Mouse (Mus musculus): ENCODE data around the gene H6pd. TPM values are rescaled to one million over a fixed set of nuclear protein-coding genes. Genes with fewer than 3 reads are reported as not detected.
A peak's percentile ranks its signal among the peaks of the same experiment; 100 is the strongest.

The H6pd gene
- total RNA-seq, 2 experiments from 2014 or later, result 45.5 to 56.8 TPM

- DNase-seq (ENCODE audit: low spot score), result no peak
Observed at GRCm38 (mm10) chr4:150023518-150023917, 14.7 kb upstream of the H6pd start.

- DNase-seq (ENCODE audit: low spot score), result no peak
Observed at GRCm38 (mm10) chr4:150019741-150020380, 11.0 kb upstream of the H6pd start.

- no peak for DNase-seq (ENCODE audit: low spot score)
Observed at GRCm38 (mm10) chr4:150015436-150015835, 6.6 kb upstream of the H6pd start.

GRCm38 (mm10) chr4:150014378-150015091 lies 5.7 kb upstream of the H6pd start:
- DNase-seq (ENCODE audit: low spot score), result no peak

GRCm38 (mm10) chr4:150013805-150014204 lies 5.0 kb upstream of the H6pd start:
- no peak for DNase-seq (ENCODE audit: low spot score)

GRCm38 (mm10) chr4:150013186-150013690 lies 4.4 kb upstream of the H6pd start:
- DNase-seq (ENCODE audit: low spot score), result no peak

- no peak for DNase-seq (ENCODE audit: low spot score)
Observed at GRCm38 (mm10) chr4:150012322-150012723, 3.5 kb upstream of the H6pd start.

- no peak for DNase-seq (ENCODE audit: low spot score)
Observed at GRCm38 (mm10) chr4:150011564-150012321, 2.9 kb upstream of the H6pd start.

GRCm38 (mm10) chr4:150010054-150010730 lies 1.4 kb upstream of the H6pd start:
- peak; percentile 14 for DNase-seq (ENCODE audit: low spot score)

GRCm38 (mm10) chr4:150009587-150009930 lies 736 bp upstream of the H6pd start:
- DNase-seq (ENCODE audit: low spot score), result no peak

- peak; percentile 85 for DNase-seq (ENCODE audit: low spot score)
Observed at GRCm38 (mm10) chr4:150008325-150008852, 434 bp downstream of the H6pd start.

GRCm38 (mm10) chr4:150007444-150007843 lies 1.4 kb downstream of the H6pd start:
- peak; percentile 54 for DNase-seq (ENCODE audit: low spot score)

- DNase-seq (ENCODE audit: low spot score), result peak; percentile 23
Observed at GRCm38 (mm10) chr4:150006991-150007390, 1.8 kb downstream of the H6pd start.

- DNase-seq (ENCODE audit: low spot score), result peak; percentile 5
Observed at GRCm38 (mm10) chr4:150006122-150006854, 2.5 kb downstream of the H6pd start.

- no peak for DNase-seq (ENCODE audit: low spot score)
Observed at GRCm38 (mm10) chr4:150005231-150005630, 3.6 kb downstream of the H6pd start.

GRCm38 (mm10) chr4:150003641-150004040 lies 5.2 kb downstream of the H6pd start:
- peak; percentile 56 for DNase-seq (ENCODE audit: low spot score)

GRCm38 (mm10) chr4:150003021-150003580 lies 5.7 kb downstream of the H6pd start:
- peak; percentile 75 for DNase-seq (ENCODE audit: low spot score)

GRCm38 (mm10) chr4:150002021-150002528 lies 6.7 kb downstream of the H6pd start:
- DNase-seq (ENCODE audit: low spot score), result peak; percentile 52

GRCm38 (mm10) chr4:150001221-150001860 lies 7.5 kb downstream of the H6pd start:
- peak; percentile 22 for DNase-seq (ENCODE audit: low spot score)
